Mouse (Mus musculus) cerebral cortex, adult 2 months (tissue): ENCODE results near the gene Nfyc.

Source experiments
- WGBS: fragments of 180-500 bp; shearing (Covaris S2); methylation state at CpG from one replicate; pipeline ENCODE4 v1.1.7; 2018; 5-methylcytosine and 5-hydroxymethylcytosine counted together

The Nfyc gene

DNA sequence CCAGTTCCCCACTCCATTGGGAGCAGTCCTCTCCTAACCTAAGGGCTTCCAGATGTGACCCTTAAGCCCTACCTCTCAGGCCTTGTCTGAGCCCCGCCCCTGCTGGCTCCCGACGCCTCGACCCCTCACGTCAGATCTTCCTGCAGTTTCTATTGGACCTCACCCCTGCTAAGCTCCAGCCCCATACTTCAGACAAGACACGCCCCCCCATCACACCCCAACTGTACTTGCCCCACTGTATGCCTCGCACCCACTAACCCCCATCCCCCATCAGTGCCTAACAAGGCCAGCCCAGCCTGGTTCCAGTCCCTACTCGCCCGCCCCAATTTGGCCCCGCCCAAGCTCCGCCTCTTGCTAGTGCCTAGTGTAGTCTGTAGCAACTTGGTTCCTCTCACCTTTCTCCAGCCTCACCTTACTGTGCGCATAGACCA is 115.2 kb downstream of the Nfyc start:
- 6% methylated on average over 12 of the region's 12 CpGs for WGBS

DNA sequence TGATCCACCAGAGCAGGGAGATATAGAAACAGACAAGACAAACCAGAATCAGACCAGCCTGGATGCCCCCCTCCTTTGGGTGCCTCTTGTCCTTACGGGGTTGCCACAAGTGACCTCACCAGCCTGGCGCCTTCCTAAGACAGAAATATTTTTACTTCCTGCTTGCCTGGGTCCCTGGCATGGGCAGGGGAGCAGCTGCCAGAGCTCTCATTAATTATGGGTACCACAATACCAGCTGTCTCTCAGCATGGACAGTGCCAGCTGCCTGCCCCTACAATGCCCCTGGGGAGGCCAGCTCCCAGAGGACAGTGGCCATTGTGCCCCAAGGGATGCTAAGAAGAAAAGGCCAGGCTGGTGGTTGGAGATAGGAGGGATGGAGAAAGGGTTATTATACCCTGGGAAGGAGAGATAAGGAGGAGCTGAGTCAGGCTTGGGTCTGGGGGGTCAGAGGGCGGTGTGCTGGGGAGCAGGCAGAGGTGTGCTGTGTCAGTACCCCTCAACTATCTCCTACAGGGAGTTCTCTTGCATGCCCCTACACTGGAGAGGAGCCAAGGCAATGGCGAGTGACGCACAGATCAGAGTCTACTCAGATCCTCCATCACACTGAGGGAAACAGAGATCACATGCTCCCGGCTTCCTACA is 117.4 kb downstream of the Nfyc start:
- 68% methylated on average over 6 of the region's 6 CpGs for WGBS

DNA sequence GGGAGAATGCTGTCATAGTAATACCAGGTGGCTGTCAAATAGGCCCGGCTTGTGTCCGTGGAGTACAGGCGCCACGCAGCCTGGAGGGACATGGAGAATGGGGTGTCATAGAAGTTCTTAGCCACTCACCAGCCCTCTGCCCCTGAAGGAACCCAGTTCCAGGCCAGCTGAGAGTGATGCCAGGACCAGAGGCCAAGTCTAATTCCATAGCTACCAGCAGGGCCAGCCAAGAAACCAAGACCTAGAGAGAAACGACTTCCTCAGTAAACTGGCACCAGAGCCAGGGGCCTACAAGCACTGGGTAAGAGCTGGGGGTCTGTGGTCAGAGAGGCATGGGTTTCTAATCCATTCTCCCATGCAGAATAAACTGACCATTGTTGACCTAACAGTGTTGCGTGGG is 118.4 kb downstream of the Nfyc start:
- WGBS = 82% methylated on average over 6 of the region's 6 CpGs

DNA sequence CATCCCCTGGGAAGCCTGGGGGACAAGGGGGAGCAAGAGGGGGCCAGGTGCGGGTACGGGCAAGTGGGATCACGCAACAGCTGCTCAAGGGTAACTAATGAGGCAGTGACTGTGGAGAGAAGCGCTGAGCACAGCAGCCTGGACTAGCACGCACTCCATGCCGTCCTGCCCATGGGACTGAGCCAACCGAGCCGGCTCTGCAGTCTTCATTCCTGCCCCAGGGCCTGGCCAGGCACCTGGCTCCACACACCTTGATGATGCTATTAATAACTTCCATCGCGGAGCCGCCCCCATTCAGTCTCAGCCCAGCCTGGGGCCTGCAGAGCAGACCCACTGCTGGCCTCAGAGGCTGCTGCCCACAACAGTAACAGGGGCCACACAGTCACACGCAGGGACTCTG is 119.1 kb downstream of the Nfyc start:
- WGBS = 83% methylated on average over 12 of the region's 12 CpGs
